Mouse (Mus musculus) right cerebral cortex, adult 18-20 months (tissue): ENCODE data around the gene Sh2d6.

Experiments
- DNase-seq: peaks from one replicate; pipeline ENCODE4 v3.0.0; 2022; ENCODE audit warnings: mixed read lengths

Gene Sh2d6

GRCm38 (mm10) chr6:72521607-72522006 lies at the start of gene Sh2d6:
Gene Sh2d6 (minus strand): TSS chr6:72521707.
- no peak for DNase-seq

GRCm38 (mm10) chr6:72570644-72571397 lies 49.3 kb upstream of the Sh2d6 start:
- DNase-seq = peak; percentile 18

GRCm38 (mm10) chr6:72568736-72569135 lies 47.2 kb upstream of the Sh2d6 start:
- DNase-seq = no peak

DNA sequence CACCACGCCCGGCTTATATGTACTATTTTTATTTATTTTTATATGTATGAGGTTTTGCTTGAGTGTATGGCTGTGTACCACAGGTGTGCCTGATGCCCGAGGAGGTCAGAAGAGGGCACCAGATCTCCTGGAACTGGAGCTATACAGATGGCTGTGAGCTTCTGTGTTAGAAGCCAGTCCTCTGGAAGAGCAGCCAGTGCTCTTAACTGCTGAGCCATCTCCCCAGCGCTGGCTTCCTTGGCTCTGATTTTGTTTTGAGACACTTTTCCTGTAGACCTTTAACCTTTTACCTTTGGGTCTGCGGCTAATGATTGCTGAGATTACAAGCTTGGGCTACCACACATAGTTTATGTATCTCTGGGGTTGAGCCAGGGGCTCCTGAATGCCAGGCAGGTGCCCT lies 46.0 kb upstream of the Sh2d6 start:
- DNase-seq = no peak

- peak; percentile 89 for DNase-seq
Measured at GRCm38 (mm10) chr6:72566044-72566443, 44.5 kb upstream of the Sh2d6 start.

GRCm38 (mm10) chr6:72565506-72565905 lies 44.0 kb upstream of the Sh2d6 start:
- DNase-seq = no peak

DNA sequence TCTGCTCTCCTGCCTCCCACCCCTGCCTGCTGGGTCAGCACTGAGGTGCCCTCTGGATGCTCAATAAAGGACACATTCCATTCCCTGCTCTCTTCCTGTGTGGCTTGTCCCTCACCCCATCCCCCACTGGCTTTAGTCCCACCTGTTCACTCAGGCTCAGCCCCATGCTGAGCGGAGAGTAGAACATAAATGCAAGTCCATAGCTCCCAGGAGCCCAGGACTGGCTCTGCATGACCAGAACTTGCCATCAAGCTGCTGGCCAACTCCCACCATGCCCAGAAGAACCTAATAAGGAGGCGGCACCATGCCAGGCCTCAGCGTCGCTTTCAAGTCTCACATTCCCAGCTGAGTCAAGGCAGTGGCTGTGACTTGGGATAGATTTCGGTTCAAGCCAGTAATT lies 41.4 kb upstream of the Sh2d6 start:
- no peak for DNase-seq

DNA sequence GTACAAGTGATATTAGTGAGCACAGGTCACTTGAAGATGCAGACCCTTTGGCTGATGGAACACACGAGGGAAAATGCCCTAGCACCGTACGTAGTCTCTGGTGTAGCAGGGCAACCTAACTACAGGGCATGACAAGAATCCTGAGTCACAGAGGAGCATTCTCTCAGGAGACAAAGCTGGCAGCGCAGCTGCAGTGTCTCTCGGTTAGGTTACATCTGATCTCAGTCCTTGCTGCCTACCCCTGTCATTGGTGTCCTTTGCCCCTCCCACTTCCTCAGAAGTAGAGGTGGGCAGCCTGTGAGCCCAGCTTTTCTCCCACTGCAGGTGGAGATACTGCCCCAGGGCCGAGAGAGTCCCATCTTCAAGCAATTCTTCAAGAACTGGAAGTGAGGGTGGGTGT lies 41.0 kb upstream of the Sh2d6 start:
- no peak for DNase-seq

DNA sequence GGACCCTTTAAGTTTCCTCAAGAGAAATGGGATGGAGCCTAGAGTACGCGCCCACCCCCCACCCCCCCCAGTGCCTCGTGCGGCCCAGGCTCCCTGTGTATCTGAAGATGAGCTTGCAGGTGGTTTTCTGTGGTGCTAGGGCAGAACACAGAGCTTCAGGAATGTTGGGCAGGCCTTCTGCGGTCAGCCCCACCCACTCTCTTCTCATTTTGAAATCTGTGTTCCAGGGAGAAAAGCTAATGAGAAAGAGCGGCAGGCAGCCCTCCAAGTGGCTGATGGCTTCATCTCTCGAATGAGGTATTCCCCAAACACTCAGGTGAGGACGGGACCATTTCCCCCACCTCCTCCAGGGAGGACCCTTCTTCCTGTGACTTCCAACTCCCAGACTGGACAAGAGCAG lies 39.3 kb upstream of the Sh2d6 start:
- DNase-seq = no peak

- no peak for DNase-seq
Measured at GRCm38 (mm10) chr6:72553079-72553412, 31.5 kb upstream of the Sh2d6 start.

GRCm38 (mm10) chr6:72552171-72553078 lies 30.9 kb upstream of the Sh2d6 start:
- peak; percentile 79 for DNase-seq

DNA sequence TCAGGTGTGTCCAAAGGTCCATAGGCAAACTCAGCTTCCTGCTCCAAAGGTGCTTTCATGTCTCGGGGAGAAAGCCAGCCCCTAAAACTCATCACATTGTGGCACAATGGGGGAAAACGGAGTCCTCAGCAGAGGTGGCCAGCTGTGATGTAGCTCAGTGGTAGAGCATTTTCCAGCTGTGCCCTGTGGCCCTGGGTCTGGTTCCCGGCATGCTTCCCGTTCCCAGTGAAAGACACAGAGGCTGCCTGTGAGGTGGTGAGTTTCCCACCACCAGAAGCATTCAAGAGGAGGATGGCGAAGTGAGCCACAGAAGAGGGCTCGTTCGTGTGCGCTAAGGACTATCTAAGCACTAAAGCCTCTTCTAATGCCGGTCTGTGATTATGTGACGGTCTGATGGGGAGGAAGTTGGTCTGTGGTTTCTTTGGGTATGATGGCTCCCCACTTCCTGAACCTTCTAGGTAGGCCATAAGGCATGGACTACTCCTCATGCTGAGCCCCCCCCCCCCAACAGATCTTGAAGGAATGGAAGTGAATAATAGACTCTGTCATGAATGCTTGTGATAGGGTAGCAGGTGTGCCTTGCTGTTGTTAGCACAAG lies 29.1 kb upstream of the Sh2d6 start:
- no peak for DNase-seq

DNA sequence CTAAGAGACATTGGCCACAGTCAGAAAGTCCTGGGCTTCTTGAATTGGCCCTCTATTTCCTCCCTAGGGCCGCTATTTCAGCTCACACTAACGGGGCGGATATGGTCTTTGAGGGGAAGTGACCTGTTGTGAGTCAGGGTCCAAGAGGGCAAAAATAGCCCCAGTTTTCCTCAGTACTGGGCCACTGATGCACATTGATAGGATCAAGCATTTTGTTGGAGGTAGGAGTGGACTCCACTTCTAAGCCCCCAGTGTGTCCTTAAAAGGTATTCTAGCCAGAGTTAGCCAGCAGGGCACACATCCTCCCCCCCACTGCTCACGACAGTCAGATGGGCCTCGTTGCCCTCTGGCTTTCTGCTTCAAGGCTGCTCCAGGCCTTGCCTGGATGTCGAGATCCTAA lies 28.5 kb upstream of the Sh2d6 start:
- DNase-seq = no peak

DNA sequence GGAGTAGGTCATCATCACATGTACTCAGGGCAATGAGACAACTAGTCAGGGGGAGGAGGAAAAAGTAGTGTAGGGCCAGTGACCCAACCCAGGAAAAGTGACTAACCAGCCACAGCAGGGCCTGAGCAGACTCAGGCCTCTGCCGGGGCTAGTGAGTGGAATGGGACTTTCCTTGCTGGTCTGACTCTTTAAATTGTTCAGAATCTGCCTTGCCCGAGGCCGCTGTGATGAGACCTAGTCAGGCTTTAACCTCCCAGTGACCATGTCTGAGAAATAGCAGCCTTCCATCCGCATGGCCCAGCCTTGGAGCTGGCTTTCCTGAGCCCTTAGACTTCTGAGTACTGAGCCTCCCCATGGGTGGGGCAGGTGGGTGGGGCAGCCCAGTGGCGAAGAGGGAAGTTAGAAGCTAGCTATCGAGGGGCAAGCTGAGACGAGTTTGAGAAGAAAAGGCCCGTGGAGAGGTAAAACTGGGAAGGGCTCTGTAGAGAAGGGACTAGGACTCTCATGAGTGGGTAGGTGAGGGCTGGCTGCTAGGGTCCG lies 27.6 kb upstream of the Sh2d6 start:
- DNase-seq = no peak

DNA sequence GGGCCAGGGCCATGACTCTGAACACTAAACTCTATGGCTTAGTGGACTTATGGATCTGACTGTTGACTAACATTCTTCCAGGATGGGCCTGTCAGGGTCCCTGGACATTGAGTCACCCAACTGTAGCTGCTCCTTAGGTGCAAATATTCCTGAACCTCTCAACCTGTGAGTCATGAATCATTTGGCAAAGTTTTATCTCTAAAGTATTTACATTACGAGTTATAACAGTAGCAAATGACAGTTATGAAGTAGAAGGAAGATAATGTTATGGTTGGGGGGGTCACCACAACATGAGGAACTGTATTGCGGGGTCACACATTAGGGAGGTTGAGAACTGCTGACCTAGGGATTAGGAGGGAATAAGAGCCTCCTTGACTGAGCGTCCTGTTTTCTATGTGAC lies 26.4 kb upstream of the Sh2d6 start:
- DNase-seq = no peak

- DNase-seq = no peak
Measured at GRCm38 (mm10) chr6:72547121-72547520, 25.6 kb upstream of the Sh2d6 start.

GRCm38 (mm10) chr6:72545377-72545776 lies 23.9 kb upstream of the Sh2d6 start:
- no peak for DNase-seq

GRCm38 (mm10) chr6:72544283-72544987 lies 22.9 kb upstream of the Sh2d6 start, which contains the start of gene Capg:
Gene Capg (plus strand): TSS chr6:72544391.
- DNase-seq = no peak

GRCm38 (mm10) chr6:72543265-72543850 lies 21.9 kb upstream of the Sh2d6 start:
- DNase-seq = no peak

- peak; percentile 94 for DNase-seq
Measured at GRCm38 (mm10) chr6:72538562-72539031, 17.1 kb upstream of the Sh2d6 start.

GRCm38 (mm10) chr6:72537998-72538500 lies 16.5 kb upstream of the Sh2d6 start:
- no peak for DNase-seq

GRCm38 (mm10) chr6:72535165-72535564 lies 13.7 kb upstream of the Sh2d6 start:
- DNase-seq = peak; percentile 71
